Mouse (Mus musculus): ENCODE data around the gene Lclat1. TPM values are rescaled to one million over a fixed set of nuclear protein-coding genes. Genes with fewer than 3 reads are reported as not detected.

Gene Lclat1
- polyA plus RNA-seq, 1 experiment from 2014 or later = 47.0 TPM

GRCm38 (mm10) chr17:73070466-73070865 lies 37.3 kb upstream of the Lclat1 start:
- Histone ChIP-seq H3K9me3 (replicated peaks) (no peaks in the 10 kb centered on the region), H3K9ac (no peak overlapping the region), H3K27me3 (replicated peaks) (no peaks in the 10 kb centered on the region), H3K4me1 (replicated peaks) (peaks cover 76% of the 10 kb centered on the region), H3K4me2 (no peak overlapping the region), H3K4me3 (no peak overlapping the region), H3K27ac (ENCODE audit: poor library complexity, severe bottlenecking) (0 out of 2 replicates have a peak overlapping the region, but pooled peaks have one; percentile 85), H3K36me3 (no peaks in the 10 kb centered on the region)
- WGBS = 65% methylated on average over 2 of the region's 2 CpGs
- ATAC-seq (ENCODE audit: insufficient number of reproducible peaks, low FRiP score) = no peak

DNA sequence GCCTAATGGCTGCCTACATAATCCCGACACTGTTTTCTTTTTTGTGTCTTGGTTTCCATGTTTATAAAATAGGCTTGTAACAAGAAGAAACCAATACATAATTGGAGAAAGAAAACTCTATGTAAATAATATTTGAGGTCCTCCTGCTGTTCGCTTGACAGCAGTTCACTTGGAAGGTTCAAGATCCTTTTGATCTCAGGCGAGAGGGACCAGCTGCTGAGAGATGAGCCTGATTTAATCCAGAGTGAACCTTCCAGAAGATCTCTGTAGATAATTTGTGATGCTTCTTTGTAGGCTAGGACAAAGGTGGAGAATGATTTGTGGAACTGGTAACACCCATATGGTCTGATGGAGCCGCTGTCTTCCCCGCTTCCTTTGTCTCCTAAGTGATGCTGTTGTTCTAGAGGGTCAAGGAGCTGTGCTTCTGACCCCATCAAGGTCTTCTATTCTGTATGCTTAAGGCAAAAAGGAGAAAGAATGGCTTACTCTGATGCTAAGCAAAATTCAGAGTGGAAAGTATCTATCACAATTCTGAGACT lies 36.0 kb upstream of the Lclat1 start:
- Histone ChIP-seq H3K4me1 (replicated peaks) (peaks cover 66% of the 10 kb centered on the region), H3K27ac (ENCODE audit: poor library complexity, severe bottlenecking) (peak overlapping the region; percentile 85), H3K4me2 (no peak overlapping the region; the same call in 1 of the 2 replicates)

DNA sequence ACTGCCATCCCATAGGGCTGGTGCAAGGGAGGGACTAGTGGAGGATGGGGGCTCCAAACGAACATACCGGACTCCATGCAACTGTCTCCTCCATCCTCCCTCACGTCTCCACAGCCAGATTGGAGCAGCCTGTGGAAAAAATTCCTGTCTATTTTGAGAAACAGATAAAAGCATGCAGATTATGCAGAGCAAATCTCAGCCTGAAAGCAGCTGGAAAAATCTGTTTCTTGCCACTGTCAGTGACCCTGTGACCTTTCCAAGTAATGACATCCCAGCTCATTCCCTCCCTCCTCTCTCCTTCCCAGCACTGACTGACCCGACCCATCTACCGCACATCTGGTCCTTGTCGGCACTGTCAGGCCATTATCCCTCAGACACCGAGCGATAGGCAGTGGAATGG lies 35.5 kb upstream of the Lclat1 start:
- peaks cover 61% of the 10 kb centered on the region for H3K4me1 ChIP-seq (replicated peaks)
- 13% methylated on average over 8 of the region's 8 CpGs for WGBS
- H3K9me3 ChIP-seq (replicated peaks) = no peaks in the 10 kb centered on the region
- H3K27me3 ChIP-seq (replicated peaks) = no peaks in the 10 kb centered on the region
- H3K27ac ChIP-seq (ENCODE audit: poor library complexity, severe bottlenecking) = peak overlapping the region; percentile 85
- no peak overlapping the region; the same call in 1 of the 2 replicates for H3K4me2 ChIP-seq
- no peak overlapping the region for H3K4me3 ChIP-seq
- peak; percentile 87 for ATAC-seq (ENCODE audit: insufficient number of reproducible peaks, low FRiP score)
- no peaks in the 10 kb centered on the region for H3K36me3 ChIP-seq
- H3K9ac ChIP-seq = no peak overlapping the region

More for the DNA sequence above, 36.0 kb upstream of the Lclat1 start:
- H3K4me3 ChIP-seq = no peak overlapping the region
- 0 out of 2 replicates have a peak, but pooled peaks have one; percentile 2 for ATAC-seq (ENCODE audit: insufficient number of reproducible peaks, low FRiP score)
- H3K9me3 ChIP-seq (replicated peaks) = no peaks in the 10 kb centered on the region
- WGBS = 67% methylated on average over 5 of the region's 5 CpGs
- no peaks in the 10 kb centered on the region for H3K27me3 ChIP-seq (replicated peaks)
- no peaks in the 10 kb centered on the region for H3K36me3 ChIP-seq
- H3K9ac ChIP-seq = no peak overlapping the region

DNA sequence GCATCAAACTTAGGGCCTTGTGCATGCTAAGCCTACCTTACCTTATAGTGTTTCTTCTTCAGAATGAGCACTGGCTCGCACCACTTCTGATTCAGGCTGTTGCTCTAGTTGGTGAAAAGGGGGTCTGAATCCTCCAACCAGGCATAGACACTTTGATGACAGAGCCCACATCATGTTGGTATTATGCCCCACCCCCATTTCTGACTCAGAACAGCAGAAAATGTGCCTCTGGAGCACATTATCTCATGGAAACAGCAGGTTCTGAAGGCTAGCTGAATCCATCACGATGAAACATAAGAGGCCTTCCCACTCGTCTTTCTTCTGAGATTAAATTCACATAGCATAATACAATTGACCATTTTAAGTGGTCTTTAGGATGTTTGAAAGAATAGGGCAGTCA lies 33.2 kb upstream of the Lclat1 start:
- Histone ChIP-seq H3K9ac (no peak overlapping the region), H3K9me3 (replicated peaks) (no peaks in the 10 kb centered on the region), H3K4me2 (no peak overlapping the region), H3K36me3 (no peaks in the 10 kb centered on the region), H3K4me3 (no peak overlapping the region), H3K4me1 (replicated peaks) (peaks cover 39% of the 10 kb centered on the region), H3K27me3 (replicated peaks) (no peaks in the 10 kb centered on the region), H3K27ac (ENCODE audit: poor library complexity, severe bottlenecking) (no peak overlapping the region)
- ATAC-seq (ENCODE audit: insufficient number of reproducible peaks, low FRiP score) = no peak
- 67% methylated on average over 3 of the region's 3 CpGs for WGBS

DNA sequence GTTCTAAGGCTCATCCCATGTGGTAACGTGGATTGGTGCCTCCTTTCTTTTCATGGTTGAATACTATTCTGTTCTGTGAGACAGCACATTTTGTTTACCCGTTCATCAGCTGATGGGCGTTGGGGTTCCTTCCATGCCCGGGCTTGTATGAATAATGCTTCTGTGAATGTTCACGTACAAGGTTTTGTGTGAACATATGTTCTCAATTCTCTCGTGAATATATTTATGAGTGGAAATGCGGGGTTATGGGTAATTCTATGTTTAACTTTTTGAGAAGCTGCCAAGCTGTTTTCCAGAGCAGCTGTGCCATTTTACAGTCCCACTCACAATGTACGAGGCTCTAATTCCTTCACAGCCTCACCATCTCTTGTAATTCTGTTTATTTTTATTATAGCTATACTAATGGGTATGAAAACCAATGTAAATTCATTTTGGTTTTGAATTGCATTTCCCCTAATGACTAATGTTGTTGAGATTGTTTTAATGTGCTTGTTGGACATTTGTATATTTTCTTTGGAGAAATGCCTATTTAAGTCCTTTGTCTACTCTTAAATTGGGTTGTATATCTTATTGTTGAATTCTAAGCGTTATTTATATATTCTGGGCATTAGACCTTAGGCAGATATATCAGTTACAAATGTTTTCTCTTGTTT lies 32.4 kb upstream of the Lclat1 start:
- Histone ChIP-seq H3K4me3 (no peak overlapping the region), H3K9me3 (replicated peaks) (no peaks in the 10 kb centered on the region), H3K4me1 (replicated peaks) (peaks cover 33% of the 10 kb centered on the region), H3K36me3 (no peaks in the 10 kb centered on the region), H3K4me2 (no peak overlapping the region), H3K9ac (no peak overlapping the region), H3K27me3 (replicated peaks) (no peaks in the 10 kb centered on the region), H3K27ac (ENCODE audit: poor library complexity, severe bottlenecking) (no peak overlapping the region)
- ATAC-seq (ENCODE audit: insufficient number of reproducible peaks, low FRiP score) = no peak
- WGBS = 85% methylated on average over 9 of the region's 9 CpGs

- no peaks in the 10 kb centered on the region for H3K27me3 ChIP-seq (replicated peaks)
- H3K4me3 ChIP-seq = no peak overlapping the region
- H3K4me1 ChIP-seq (replicated peaks) = peaks cover 29% of the 10 kb centered on the region
- H3K9ac ChIP-seq = no peak overlapping the region
- H3K27ac ChIP-seq (ENCODE audit: poor library complexity, severe bottlenecking) = no peak overlapping the region
- H3K36me3 ChIP-seq = no peaks in the 10 kb centered on the region
- no peaks in the 10 kb centered on the region for H3K9me3 ChIP-seq (replicated peaks)
- 72% methylated on average over 3 of the region's 3 CpGs for WGBS
- no peak for ATAC-seq (ENCODE audit: insufficient number of reproducible peaks, low FRiP score)
- H3K4me2 ChIP-seq = no peak overlapping the region
These were observed 30.1 kb upstream of the Lclat1 start for GRCm38 (mm10) chr17:73077638-73078037.

DNA sequence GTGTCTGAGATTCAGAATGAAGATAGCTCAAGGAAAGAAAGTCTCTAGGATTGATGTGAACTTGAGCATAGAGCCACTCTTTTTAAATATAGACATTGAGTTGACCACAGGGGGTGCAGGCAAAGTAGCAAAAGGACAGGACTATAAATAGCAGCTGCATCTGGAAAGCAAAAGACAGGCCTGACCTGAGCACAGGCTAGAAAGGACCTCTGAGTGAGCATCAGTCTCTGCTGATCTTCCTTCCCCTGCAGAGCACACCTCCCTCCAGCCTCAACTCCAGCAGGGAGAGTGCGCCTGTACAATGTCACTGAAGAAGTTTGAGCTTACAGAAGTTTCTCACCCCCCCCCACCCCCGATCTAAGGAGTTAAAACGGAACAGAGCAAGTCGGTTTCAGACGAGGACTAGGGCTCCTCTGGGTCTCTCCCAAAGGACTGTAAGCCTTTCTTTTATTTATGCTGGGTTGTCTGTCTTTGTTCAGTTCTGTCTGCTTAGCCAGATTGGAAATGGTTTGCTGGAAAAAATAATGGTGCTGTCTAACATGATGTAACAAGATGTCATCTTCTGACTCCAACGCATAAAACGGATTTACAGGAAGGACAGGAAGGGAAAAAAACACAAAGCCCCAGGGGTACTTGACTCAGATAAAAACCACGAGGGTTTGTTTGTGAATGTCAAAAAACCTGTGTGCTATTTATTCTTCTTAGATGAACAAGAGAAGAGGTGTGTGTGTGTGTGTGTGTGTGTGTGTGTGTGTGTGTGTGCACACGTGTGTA lies 26.2 kb upstream of the Lclat1 start:
- peak overlapping the region; percentile 21; the same call in 1 of the 2 replicates for H3K9ac ChIP-seq
- peaks cover 37% of the 10 kb centered on the region for H3K4me1 ChIP-seq (replicated peaks)
- H3K4me3 ChIP-seq = no peak overlapping the region
- H3K27me3 ChIP-seq (replicated peaks) = no peaks in the 10 kb centered on the region
- no peak overlapping the region for H3K4me2 ChIP-seq
- no peaks in the 10 kb centered on the region for H3K9me3 ChIP-seq (replicated peaks)
- H3K36me3 ChIP-seq = no peaks in the 10 kb centered on the region
- 15% methylated on average over 9 of the region's 9 CpGs for WGBS
- 0 out of 2 replicates have a peak, but pooled peaks have one; percentile 39 for ATAC-seq (ENCODE audit: insufficient number of reproducible peaks, low FRiP score)
- peak overlapping the region; percentile 73 for H3K27ac ChIP-seq (ENCODE audit: poor library complexity, severe bottlenecking)

DNA sequence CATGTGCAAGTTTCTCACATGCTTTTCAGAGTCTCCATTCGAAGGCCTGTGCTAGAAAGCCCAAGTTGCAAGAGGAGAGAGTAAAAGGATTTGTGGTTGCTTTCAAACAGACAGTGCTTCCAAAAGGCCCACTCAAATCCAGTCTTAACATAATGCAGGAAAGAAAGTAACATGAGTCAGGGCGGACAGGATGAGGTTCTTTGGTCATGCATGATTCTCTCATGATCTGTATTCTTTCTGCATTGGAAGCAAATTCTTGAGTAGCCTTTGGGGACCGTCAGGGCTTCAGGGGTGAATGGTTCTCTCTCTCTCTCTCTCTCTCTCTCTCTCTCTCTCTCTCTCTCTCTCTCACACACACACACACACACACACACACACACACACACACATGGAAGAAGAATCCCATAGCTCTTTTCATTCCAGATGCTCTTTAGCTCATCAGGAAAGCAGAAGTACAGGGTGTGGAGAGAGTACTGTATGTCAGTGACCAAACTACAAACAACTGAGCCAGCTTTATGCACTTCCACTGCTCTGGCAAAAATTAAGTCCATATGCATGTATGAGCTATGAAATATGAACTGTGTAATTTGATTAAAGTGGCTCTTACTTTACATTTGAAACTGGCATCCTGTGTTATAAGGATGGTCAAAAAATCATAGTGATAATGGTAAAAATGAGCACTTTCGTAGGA lies 25.1 kb upstream of the Lclat1 start:
- Histone ChIP-seq H3K27ac (ENCODE audit: poor library complexity, severe bottlenecking) (peak overlapping the region; percentile 35), H3K36me3 (no peaks in the 10 kb centered on the region), H3K4me3 (no peak overlapping the region), H3K4me1 (replicated peaks) (peaks cover 46% of the 10 kb centered on the region), H3K9me3 (replicated peaks) (no peaks in the 10 kb centered on the region), H3K4me2 (no peak overlapping the region), H3K9ac (no peak overlapping the region; the same call in 1 of the 2 replicates), H3K27me3 (replicated peaks) (no peaks in the 10 kb centered on the region)
- no peak for ATAC-seq (ENCODE audit: insufficient number of reproducible peaks, low FRiP score)
- 78% methylated on average over 4 of the region's 4 CpGs for WGBS

- Histone ChIP-seq H3K9ac (no peak overlapping the region), H3K27ac (ENCODE audit: poor library complexity, severe bottlenecking) (peak overlapping the region; percentile 75), H3K27me3 (replicated peaks) (no peaks in the 10 kb centered on the region), H3K4me2 (peak overlapping the region; percentile 34), H3K36me3 (no peaks in the 10 kb centered on the region), H3K4me1 (replicated peaks) (peaks cover 31% of the 10 kb centered on the region), H3K9me3 (replicated peaks) (no peaks in the 10 kb centered on the region), H3K4me3 (no peak overlapping the region)
- 9% methylated on average over 13 of the region's 13 CpGs for WGBS
- no peak for ATAC-seq (ENCODE audit: insufficient number of reproducible peaks, low FRiP score)
These were observed 20.5 kb upstream of the Lclat1 start for GRCm38 (mm10) chr17:73087045-73087910.

DNA sequence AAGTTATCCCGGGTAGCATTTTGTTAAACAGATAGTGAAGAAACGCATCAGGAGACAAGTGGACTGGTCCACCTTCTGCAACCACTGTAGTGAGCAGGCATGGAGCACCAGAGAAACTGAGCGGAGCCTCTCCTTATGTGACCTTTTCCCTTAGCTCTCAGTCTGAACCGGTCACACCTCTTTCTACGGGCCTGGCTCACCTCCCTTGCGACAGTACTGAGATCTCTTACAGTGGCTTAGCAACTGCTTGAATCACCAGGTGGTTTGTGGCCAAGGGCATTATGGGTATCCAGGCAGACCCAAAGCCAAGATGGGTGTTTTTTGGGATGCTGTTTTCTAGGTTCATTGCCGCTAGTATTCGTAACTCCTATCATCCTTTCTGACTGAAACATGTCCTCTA lies 16.4 kb upstream of the Lclat1 start:
- 85% methylated on average over 8 of the region's 8 CpGs for WGBS
- peaks cover 13% of the 10 kb centered on the region for H3K4me1 ChIP-seq (replicated peaks)
- no peak overlapping the region for H3K9ac ChIP-seq
- no peak overlapping the region for H3K4me2 ChIP-seq
- no peaks in the 10 kb centered on the region for H3K36me3 ChIP-seq
- no peaks in the 10 kb centered on the region for H3K27me3 ChIP-seq (replicated peaks)
- no peak overlapping the region for H3K4me3 ChIP-seq
- H3K27ac ChIP-seq (ENCODE audit: poor library complexity, severe bottlenecking) = no peak overlapping the region
- no peaks in the 10 kb centered on the region for H3K9me3 ChIP-seq (replicated peaks)
- ATAC-seq (ENCODE audit: insufficient number of reproducible peaks, low FRiP score) = no peak

Data from heart, embryonic 12.5 days (tissue).